Mouse (Mus musculus) liver, embryonic 13.5 days (tissue): ENCODE results near the gene Prr3. TPM values are rescaled to one million over a fixed set of nuclear protein-coding genes. Genes with fewer than 3 reads are reported as not detected.

Source experiments
- ATAC-seq: fragments of 200-750 bp; cut with Nextera tagmentation; 2 replicates; pipeline ENCODE4 v1.8.0; 2017; ENCODE audit warnings: low read depth, mild to moderate bottlenecking, moderate number of reproducible peaks, moderate library complexity
- DNase-seq: peaks from one replicate; pipeline ENCODE4 v3.0.0; 2022
- H3K27ac ChIP-seq: fragments of 300-500 bp; sonication (generic); 2 replicates; pipeline ENCODE4 v1.5.1; 2015; ENCODE audit warnings: moderate library complexity, mild to moderate bottlenecking, inconsistent platforms
- H3K27me3 ChIP-seq: fragments of 300-500 bp; sonication (generic); 2 replicates; pipeline ENCODE4 v1.6.1; 2015; ENCODE audit warnings: mild to moderate bottlenecking, inconsistent platforms
- H3K36me3 ChIP-seq: fragments of 300-500 bp; sonication (generic); 2 replicates; pipeline ENCODE4 v1.6.1; 2015; ENCODE audit warnings: mild to moderate bottlenecking, inconsistent platforms
- H3K4me1 ChIP-seq: fragments of 300-500 bp; sonication (generic); replicated peaks from 2 replicates; pipeline ENCODE4 v1.6.1; 2015; ENCODE audit warnings: inconsistent platforms
- H3K4me2 ChIP-seq: fragments of 300-500 bp; sonication (generic); 2 replicates; pipeline ENCODE4 v1.6.1; 2015; ENCODE audit warnings: inconsistent platforms, mild to moderate bottlenecking, moderate library complexity
- H3K4me3 ChIP-seq: fragments of 300-500 bp; sonication (generic); replicated peaks from 2 replicates; pipeline ENCODE4 v1.5.1; 2015; ENCODE audit warnings: mild to moderate bottlenecking, inconsistent platforms
- H3K9ac ChIP-seq: fragments of 300-500 bp; sonication (generic); 2 replicates; pipeline ENCODE4 v1.6.1; 2015; ENCODE audit warnings: mild to moderate bottlenecking, inconsistent platforms
- H3K9me3 ChIP-seq: fragments of 300-500 bp; sonication (generic); replicated peaks from 2 replicates; pipeline ENCODE4 v1.6.1; 2016; ENCODE audit warnings: inconsistent platforms
- WGBS: fragments of 180-500 bp; shearing (Covaris S2); methylation state at CpG from one replicate; pipeline ENCODE4 v1.1.7; 2015; ENCODE audit not compliant: insufficient replicate concordance; 5-methylcytosine and 5-hydroxymethylcytosine counted together
- polyA plus RNA-seq: library from polyadenylated mRNA; unstranded; fragments of >200 nt; fragmentation: Nextera tagmentation; extraction: Ambion mirVana; gene quantifications from 2 replicates; pipeline ENCODE4 v1.2.1, GENCODE M21; 2015

Prr3 gene
- polyA plus RNA-seq, 1 experiment from 2014 or later, result 8.3 TPM

DNA sequence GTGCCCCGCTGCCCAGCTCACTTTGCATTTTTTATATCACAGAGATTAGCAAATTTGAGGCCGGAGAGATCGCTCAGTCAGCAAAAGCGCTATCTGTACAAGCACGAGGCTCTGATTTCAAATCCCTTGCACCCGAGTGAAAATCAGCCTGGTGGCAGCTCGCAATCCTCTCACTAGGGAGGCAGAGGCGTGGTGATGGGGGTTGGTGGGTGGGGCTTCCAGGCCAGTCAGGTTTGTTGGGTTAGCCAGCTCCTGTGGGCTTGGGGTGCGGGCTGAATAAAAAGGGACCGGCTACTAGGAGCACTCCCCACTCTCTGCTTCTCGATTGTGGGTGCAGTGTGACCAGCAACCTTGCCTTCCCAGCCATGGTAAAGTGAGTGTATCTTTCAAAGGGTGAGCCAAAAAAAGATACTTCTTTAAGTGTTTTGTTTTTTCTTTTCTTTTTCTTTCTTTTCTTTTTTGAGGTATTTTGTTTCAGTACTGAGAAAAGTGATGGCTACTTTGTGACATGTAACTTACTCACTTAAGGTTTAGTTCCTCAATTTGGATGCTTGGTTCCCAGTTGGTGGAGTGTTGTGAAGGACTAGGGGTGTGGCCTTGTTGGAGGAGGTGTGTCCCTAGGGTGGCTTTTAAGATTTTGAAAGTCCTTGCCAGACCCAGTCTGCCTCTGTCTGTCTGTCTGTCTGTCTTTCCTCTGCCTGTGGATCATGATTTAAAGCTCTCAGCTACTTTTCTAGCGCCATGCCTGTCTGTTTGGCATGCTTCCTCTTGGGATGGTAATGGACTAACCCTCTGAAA is 17.9 kb upstream of the Prr3 start:
- Histone ChIP-seq H3K36me3 (peaks cover 19% of the 10 kb centered on the region), H3K4me1 (peaks cover 82% of the 10 kb centered on the region), H3K27ac (peak overlapping the region; percentile 82), H3K4me2 (peak overlapping the region; percentile 58), H3K9me3 (peaks cover 14% of the 10 kb centered on the region), H3K27me3 (no peaks in the 10 kb centered on the region), H3K4me3 (peak overlapping the region; percentile 56), H3K9ac (peak overlapping the region; percentile 67)
- ATAC-seq (peak; percentile 50), DNase-seq (peak; percentile 61)
- 33% methylated on average over 12 of the region's 12 CpGs for WGBS

DNA sequence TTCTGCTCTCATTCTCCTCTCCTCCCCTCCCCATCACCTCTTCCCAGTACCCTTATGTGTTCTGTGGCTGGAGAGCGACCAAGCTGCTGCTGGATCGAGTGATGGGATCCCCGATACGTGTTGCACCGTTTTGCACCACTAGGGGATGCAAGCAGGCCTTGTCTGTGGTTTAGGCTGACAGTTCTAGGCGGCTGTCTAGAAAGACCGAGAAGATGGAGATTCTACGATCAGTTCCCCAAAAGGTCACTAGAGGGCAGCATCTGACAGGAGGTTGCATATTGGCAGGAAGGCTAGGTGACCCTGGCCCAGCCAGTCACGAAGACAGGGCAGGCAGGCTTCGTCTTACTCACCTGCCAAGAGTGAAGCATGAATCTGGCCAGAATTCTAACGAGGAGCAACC is 16.9 kb upstream of the Prr3 start:
- 1% methylated on average over 11 of the region's 11 CpGs for WGBS
- peak overlapping the region; percentile 42; the same call in 1 of the 2 replicates for H3K9ac ChIP-seq
- H3K36me3 ChIP-seq, result peaks cover 10% of the 10 kb centered on the region
- H3K9me3 ChIP-seq, result peaks cover 5% of the 10 kb centered on the region; the same call in 1 of the 2 replicates
- H3K4me3 ChIP-seq, result 0 out of 2 replicates have a peak overlapping the region, but pooled peaks have one; percentile 56
- H3K4me2 ChIP-seq, result peak overlapping the region; percentile 86
- H3K27me3 ChIP-seq, result no peaks in the 10 kb centered on the region
- H3K27ac ChIP-seq, result peak overlapping the region; percentile 82
- peaks cover 73% of the 10 kb centered on the region for H3K4me1 ChIP-seq
- peak; percentile 41 for ATAC-seq
- peak; percentile 93 for DNase-seq

DNA sequence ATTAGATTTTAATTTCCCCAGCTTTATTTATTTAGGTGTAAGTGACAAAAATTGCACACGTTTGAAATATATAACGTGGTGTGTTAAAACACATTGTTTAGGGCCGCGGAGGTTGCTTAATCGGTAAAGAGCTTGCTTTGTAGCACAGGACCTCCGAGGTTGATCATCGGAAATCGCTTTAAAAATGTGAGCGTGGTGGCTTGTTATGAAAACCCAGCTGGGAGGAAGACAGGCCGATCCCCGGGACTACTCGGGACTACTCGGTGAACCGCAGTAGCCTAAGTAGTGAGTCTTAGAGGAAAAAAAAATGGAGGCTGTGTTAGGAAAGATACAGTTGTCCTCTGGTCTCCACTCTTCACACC is 14.8 kb upstream of the Prr3 start:
- H3K4me1 ChIP-seq, result peaks cover 52% of the 10 kb centered on the region

DNA sequence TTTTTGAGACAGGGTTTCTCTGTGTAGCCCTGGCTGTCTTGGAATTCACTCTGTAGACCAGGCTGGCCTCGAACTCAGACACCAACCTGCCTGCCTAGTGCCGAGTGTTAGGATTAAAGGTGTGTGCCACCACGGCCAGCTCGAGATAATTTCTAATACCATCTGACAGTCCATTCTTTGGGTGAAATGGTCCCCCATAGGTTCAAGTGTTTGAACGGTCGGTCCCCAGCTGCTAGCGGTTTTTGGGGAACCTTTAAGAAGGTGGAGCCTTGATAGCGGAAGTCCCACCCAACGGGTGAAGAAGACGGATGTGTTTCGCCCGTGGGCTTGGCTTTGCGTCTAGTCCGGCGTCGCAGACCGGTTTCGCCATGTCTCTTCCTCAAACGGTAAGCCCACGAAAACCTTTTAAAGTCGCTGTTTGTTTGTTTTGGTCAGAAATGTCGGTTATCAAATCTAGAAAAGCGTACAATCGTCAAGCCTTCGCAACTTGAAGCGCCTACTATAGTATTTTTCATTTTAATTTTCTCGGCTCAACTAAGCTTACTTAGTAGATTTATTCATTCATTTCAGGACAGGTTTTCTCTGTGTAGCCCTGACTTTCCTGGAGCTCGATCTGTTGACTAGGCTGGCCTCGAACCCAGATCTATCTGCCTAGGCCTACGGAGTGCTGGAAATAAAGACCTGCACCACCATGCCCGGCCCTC is 14.3 kb upstream of the Prr3 start:
- Histone ChIP-seq H3K4me2 (peak overlapping the region; percentile 86), H3K4me1 (peaks cover 47% of the 10 kb centered on the region), H3K4me3 (peak overlapping the region; percentile 73), H3K27ac (peak overlapping the region; percentile 82), H3K9me3 (no peaks in the 10 kb centered on the region), H3K27me3 (no peaks in the 10 kb centered on the region), H3K36me3 (peaks cover 1% of the 10 kb centered on the region; the same call in 1 of the 2 replicates), H3K9ac (peak overlapping the region; percentile 82)
- DNase-seq (peak; percentile 78), ATAC-seq (peak; percentile 69)
- under 1% methylated on average over 31 of the region's 31 CpGs for WGBS

More for the DNA sequence above, 14.8 kb upstream of the Prr3 start:
- ATAC-seq (no peak), DNase-seq (no peak)
- Histone ChIP-seq H3K9me3 (no peaks in the 10 kb centered on the region), H3K9ac (peak overlapping the region; percentile 82), H3K4me3 (peak overlapping the region; percentile 73), H3K4me2 (peak overlapping the region; percentile 86), H3K27me3 (no peaks in the 10 kb centered on the region), H3K36me3 (peaks cover 3% of the 10 kb centered on the region; the same call in 1 of the 2 replicates), H3K27ac (peak overlapping the region; percentile 82)
- under 1% methylated on average over 14 of the region's 14 CpGs for WGBS

DNA sequence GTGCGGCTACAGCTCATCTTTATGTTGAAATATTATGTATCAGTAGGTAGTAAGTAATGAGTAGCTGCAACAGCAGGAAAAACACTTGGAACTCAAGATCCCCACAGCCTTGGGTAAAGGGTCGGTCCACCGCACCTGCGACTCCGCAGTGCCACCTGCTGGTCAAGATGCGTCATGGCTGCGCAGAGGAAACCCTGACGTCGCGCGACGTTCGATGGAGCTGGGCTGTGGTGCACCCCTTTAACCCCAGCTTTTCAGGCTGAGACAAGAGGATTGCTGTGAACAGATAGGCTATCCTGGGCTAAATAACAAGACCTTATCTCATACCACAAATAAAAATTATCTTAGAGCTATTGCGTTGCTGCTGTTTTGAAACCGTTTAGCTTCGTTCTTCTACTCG is 13.6 kb upstream of the Prr3 start:
- peak overlapping the region; percentile 48; the same call in 1 of the 2 replicates for H3K9ac ChIP-seq
- peak; percentile 72 for DNase-seq
- no peaks in the 10 kb centered on the region for H3K9me3 ChIP-seq
- peak; percentile 52 for ATAC-seq
- WGBS, result 2% methylated on average over 17 of the region's 17 CpGs
- peaks cover 4% of the 10 kb centered on the region; the same call in 1 of the 2 replicates for H3K36me3 ChIP-seq
- peak overlapping the region; percentile 73 for H3K4me3 ChIP-seq
- no peak overlapping the region for H3K27ac ChIP-seq
- peaks cover 41% of the 10 kb centered on the region for H3K4me1 ChIP-seq
- H3K27me3 ChIP-seq, result no peaks in the 10 kb centered on the region
- peak overlapping the region; percentile 86 for H3K4me2 ChIP-seq

DNA sequence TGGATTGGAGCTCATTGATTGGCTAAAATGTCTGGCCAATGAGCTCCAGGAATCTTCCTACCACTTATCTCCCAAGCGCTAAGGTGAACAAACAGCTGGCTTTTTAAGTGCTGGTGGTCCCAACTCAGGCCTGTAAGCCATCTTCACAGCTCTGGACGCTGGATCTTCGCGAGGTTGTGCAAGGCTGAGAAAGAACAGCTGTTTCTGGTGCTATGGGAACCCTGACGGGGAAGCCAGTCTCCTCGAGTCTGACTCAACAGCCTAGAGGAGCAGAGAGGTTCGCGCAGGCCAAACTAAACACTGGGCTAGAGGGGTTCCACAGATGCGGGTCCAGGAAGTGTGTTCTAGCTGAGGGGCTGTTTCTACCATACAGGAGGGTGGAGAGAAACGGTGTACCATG is 11.7 kb upstream of the Prr3 start:
- Histone ChIP-seq H3K9me3 (no peaks in the 10 kb centered on the region), H3K9ac (no peak overlapping the region), H3K4me1 (peaks cover 22% of the 10 kb centered on the region), H3K4me2 (no peak overlapping the region), H3K27me3 (no peaks in the 10 kb centered on the region), H3K4me3 (no peak overlapping the region), H3K27ac (no peak overlapping the region), H3K36me3 (peaks cover 19% of the 10 kb centered on the region)
- 47% methylated on average over 10 of the region's 10 CpGs for WGBS
- no peak for ATAC-seq
- DNase-seq, result no peak

DNA sequence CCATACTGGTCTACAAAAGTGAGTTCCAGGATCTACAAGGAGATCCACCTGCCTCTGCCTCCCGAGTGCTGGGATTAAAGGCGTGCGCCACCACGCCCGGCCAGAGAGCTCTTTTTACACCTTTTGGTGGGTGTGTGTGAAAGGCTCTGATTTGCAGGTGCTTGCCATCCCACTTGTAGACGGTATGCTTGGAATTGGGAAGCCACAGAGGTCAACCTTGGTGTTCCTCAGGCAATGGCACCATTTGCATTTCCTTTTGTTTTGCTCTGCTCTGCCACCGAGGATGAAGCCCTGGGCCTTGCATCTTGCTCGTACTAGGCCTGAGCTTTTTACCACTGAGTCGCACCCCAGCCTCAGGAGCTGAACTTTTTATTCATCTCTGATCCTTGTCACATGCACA is 1.7 kb upstream of the Prr3 start:
- H3K27me3 ChIP-seq, result no peaks in the 10 kb centered on the region
- 0 out of 2 replicates have a peak overlapping the region, but pooled peaks have one; percentile 76 for H3K4me3 ChIP-seq
- ATAC-seq, result no peak
- H3K36me3 ChIP-seq, result peaks cover 33% of the 10 kb centered on the region
- no peak for DNase-seq
- no peak overlapping the region for H3K9ac ChIP-seq
- 82% methylated on average over 9 of the region's 9 CpGs for WGBS
- no peaks in the 10 kb centered on the region for H3K9me3 ChIP-seq
- H3K4me1 ChIP-seq, result peaks cover 38% of the 10 kb centered on the region
- no peak overlapping the region for H3K27ac ChIP-seq
- H3K4me2 ChIP-seq, result peak overlapping the region; percentile 98; the same call in 1 of the 2 replicates

DNA sequence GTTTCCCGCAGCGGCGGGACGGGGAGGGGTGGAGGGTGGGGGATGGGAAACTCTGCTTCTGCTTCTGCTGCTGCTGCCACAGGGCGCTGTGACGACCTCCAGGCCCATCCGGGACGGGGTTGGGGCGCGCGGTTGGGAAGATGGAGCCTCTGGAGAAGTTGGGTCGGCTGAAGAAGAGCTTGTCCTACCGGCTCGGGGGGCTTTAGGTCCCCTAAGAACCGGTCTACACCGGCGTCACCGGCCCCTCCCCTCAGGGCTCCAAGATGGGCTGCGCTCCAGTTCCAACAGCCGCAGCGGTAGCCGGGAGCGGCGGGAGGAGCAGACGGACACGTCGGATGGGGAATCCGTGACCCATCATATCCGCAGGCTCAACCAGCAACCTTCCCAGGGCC is 323 bp upstream of the Prr3 start:
- ATAC-seq (peak; percentile 14), DNase-seq (no peak)
- peaks cover 34% of the 10 kb centered on the region for H3K36me3 ChIP-seq
- WGBS, result under 1% methylated on average over 29 of the region's 29 CpGs
- peak overlapping the region; percentile 76 for H3K4me3 ChIP-seq
- H3K9ac ChIP-seq, result peak overlapping the region; percentile 78
- no peaks in the 10 kb centered on the region for H3K27me3 ChIP-seq
- H3K4me2 ChIP-seq, result peak overlapping the region; percentile 98
- peaks cover 38% of the 10 kb centered on the region for H3K4me1 ChIP-seq
- H3K9me3 ChIP-seq, result no peaks in the 10 kb centered on the region
- peak overlapping the region; percentile 81 for H3K27ac ChIP-seq

DNA sequence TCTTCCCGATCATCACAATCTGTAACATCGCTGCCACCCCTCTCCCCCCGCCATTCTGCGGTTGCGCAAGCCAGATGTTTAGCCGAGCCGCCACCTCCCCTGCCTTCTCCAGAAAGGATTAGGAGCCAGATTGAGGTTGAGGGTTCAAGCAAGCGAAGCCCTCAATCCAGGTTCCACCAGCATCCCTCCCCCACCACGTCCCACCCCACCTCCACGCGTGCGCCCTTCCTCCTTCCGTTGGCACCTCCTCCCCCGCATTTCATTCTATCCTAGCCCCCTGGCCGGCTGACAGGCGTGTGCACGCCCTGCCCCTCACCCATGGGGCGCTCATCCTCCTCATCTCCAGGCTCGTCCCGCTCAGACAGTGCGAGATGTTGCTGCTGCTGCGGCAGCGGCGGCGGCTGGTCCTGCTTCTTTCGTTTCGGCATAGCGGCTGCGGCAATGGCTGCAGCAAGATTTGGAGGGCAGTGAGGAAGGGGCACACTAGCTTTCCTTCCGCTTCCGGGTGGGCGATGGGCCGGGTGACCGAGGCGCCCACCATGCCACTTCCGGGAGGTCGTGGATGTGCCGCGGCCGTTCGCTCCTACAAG is 1.1 kb downstream of the Prr3 start:
- H3K9ac ChIP-seq, result peak overlapping the region; percentile 78
- whole genome bisulfite sequencing, result 1% methylated on average over 41 of the region's 41 CpGs
- peak overlapping the region; percentile 81 for H3K27ac ChIP-seq
- DNase-seq (no peak), ATAC-seq (peak; percentile 19)
- H3K27me3 ChIP-seq, result no peaks in the 10 kb centered on the region
- H3K36me3 ChIP-seq, result peaks cover 41% of the 10 kb centered on the region
- no peaks in the 10 kb centered on the region for H3K9me3 ChIP-seq
- peak overlapping the region; percentile 76 for H3K4me3 ChIP-seq
- H3K4me2 ChIP-seq, result peak overlapping the region; percentile 98
- H3K4me1 ChIP-seq, result peaks cover 38% of the 10 kb centered on the region

DNA sequence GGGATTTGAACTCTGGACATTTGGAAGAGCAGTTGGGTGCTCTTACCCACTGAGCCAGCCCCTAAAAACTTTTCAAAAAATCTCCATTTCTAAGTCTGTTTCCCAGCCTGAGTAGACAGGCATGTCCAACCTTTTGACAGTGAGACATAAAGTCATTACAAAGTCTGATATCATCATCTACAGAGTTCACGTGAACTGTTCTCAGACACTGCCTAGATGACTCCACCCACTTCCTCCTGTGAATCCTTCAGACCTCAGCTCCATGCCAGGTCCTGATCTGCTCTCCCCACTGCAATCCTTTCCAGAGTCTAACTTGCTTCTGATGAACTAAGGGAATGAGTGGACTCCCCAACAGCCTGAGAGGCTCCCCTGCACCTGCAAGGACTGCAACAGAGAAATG is 7.9 kb downstream of the Prr3 start:
- H3K4me2 ChIP-seq, result no peak overlapping the region
- no peaks in the 10 kb centered on the region for H3K27me3 ChIP-seq
- H3K4me3 ChIP-seq, result no peak overlapping the region
- H3K27ac ChIP-seq, result no peak overlapping the region
- no peaks in the 10 kb centered on the region for H3K9me3 ChIP-seq
- peaks cover 34% of the 10 kb centered on the region for H3K4me1 ChIP-seq
- DNase-seq (no peak), ATAC-seq (no peak)
- WGBS, result 13% methylated on average over 1 of the region's 1 CpGs
- H3K36me3 ChIP-seq, result peaks cover 46% of the 10 kb centered on the region
- H3K9ac ChIP-seq, result no peak overlapping the region
